Mouse (Mus musculus): ENCODE data around the gene Polr3b. TPM values are rescaled to one million over a fixed set of nuclear protein-coding genes. Genes with fewer than 3 reads are reported as not detected.

Gene Polr3b
- 18.7 and 19.6 TPM in 2 replicates for polyA plus RNA-seq (2016; fragmentation: Nextera tagmentation; extraction: Ambion mirVana)

DNA sequence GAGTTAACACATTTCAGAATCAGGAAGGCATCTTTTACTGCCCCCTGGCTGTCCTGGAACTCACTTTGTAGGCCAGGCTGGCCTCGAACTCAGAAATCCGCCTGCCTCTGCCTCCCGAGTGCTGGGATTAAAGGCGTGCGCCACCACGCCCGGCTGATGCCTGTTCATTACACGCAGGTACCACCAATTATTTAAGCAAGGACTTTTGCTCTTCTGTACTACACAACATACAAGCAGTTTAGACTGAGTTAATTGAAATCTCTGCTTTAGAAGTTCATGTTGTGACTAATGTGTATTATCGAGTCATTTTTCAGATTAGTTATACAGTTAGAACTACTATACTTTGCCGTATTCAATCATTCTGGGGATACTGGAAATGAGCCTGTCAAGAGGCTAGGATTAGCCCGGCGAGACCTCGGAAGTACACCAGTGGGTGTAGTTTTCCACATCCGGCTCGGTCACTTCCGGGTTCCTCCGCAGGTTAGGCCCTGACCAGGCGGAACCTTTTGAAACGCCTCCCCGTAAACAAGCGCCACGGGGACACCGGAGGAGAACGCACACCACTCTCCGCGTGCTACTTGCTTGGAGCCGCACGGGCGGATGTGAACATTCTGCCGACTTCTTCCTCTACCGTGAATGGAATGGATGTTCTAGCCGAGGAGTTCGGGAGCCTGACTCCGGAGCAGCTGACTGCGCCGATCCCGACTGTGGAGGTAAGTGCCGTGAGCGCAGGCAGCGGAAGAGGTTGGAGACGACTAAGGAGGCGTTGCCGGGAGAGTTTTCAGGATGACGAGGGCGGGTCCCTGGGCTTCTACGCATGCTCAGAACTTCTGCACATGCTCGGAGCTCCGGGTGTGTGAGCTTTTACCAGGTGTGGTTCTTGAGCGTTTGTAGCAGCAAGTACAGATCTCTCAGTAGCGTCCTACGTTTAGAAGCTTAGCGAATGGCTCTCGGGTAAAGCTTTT lies at the start of gene Polr3b:
TSS of gene Polr3b (plus strand) at position 467 of the 965 bp plus-strand sequence.
- peak within 1 kb of the TSS; percentile 71 for H3K4me2 ChIP-seq (replicated peaks)
- H3K4me3 ChIP-seq = peak within 1 kb of the TSS; percentile 71

DNA sequence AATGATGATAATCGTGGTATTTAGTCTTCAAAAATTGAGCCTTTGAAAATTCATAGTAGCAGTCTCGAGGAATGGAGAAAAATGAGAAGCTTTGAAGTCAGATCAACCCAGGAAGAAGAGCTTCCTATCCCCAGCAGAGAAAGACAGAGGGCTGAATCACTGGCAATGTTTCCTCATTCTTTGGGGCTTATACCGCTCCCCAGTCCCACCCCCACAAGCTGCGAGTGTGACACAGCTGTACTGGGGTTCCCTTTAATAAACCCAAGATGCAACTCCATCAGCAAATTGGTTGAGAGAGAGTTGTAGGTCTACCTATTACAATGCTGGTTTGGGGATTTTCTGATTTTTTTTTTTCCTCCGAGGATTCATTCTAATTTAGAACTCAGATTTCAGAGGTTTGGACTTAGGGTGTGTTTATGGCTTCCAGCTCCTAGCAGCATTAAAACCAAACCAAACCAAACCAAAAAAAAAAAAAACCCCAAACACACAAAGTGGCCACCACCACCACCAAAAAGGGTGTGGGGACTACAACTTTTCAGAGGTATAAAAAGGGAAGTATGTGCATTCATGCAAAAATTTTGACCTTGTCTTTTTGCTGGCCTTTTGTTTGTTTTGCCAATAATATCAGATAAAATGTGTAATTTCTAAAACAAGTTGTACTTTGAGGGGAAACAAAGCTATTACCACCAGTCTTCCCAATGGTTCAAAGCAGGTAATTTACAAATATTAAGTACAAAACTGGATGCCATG lies 48.2 kb upstream of the Polr3b start:
- Histone ChIP-seq H3K9ac (replicated peaks) (no peak overlapping the region), H3K4me1 (peaks cover 7% of the 10 kb centered on the region), H3K4me2 (replicated peaks) (no peak overlapping the region), H3K36me3 (no peaks in the 10 kb centered on the region), H3K4me3 (no peak overlapping the region), H3K27ac (replicated peaks) (no peak overlapping the region), H3K9me3 (no peaks in the 10 kb centered on the region), H3K27me3 (peaks cover 11% of the 10 kb centered on the region)
- WGBS = 64% methylated on average over 5 of the region's 5 CpGs
- ATAC-seq (ENCODE audit: low FRiP score, low read depth) = no peak

More for the DNA sequence above, at the start of gene Polr3b:
- peak; percentile 96 for ATAC-seq (ENCODE audit: low FRiP score, low read depth)
- H3K9me3 ChIP-seq = no peaks in the 10 kb centered on the region
- 7% methylated on average over 53 of the region's 53 CpGs for WGBS
- no peaks in the 10 kb centered on the region for H3K36me3 ChIP-seq
- peaks cover 9% of the 10 kb centered on the region for H3K4me1 ChIP-seq
- H3K27ac ChIP-seq (replicated peaks) = peak within 1 kb of the TSS; percentile 93
- no peaks in the 10 kb centered on the region for H3K27me3 ChIP-seq
- H3K9ac ChIP-seq (replicated peaks) = peak within 1 kb of the TSS; percentile 62

DNA sequence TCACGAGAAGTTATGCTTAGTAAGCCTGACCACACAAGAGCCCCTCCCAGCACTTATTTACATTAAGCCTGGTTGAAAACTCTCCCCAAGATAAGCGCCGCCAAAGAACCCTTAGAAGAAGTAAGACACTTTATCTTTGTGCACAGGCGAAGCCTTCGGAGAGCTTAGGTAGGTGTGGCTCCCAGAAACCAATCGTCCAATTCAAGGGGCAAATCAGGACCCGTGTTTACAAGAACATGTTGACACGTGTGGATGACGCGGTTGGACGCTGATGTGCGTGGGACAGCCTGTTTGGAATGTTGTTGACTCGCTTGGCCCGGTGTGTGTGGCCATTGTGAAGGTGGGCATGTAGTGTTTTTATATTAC lies 46.1 kb upstream of the Polr3b start:
- WGBS = 2% methylated on average over 14 of the region's 14 CpGs
- no peaks in the 10 kb centered on the region for H3K36me3 ChIP-seq
- peak overlapping the region; percentile 65 for H3K4me3 ChIP-seq
- H3K9ac ChIP-seq (replicated peaks) = peak overlapping the region; percentile 55
- no peak; the same call in 1 of the 2 replicates for ATAC-seq (ENCODE audit: low FRiP score, low read depth)
- peaks cover 16% of the 10 kb centered on the region for H3K27me3 ChIP-seq
- no peaks in the 10 kb centered on the region for H3K9me3 ChIP-seq
- peaks cover 7% of the 10 kb centered on the region for H3K4me1 ChIP-seq
- peak overlapping the region; percentile 97 for H3K4me2 ChIP-seq (replicated peaks)
- no peak overlapping the region for H3K27ac ChIP-seq (replicated peaks)

DNA sequence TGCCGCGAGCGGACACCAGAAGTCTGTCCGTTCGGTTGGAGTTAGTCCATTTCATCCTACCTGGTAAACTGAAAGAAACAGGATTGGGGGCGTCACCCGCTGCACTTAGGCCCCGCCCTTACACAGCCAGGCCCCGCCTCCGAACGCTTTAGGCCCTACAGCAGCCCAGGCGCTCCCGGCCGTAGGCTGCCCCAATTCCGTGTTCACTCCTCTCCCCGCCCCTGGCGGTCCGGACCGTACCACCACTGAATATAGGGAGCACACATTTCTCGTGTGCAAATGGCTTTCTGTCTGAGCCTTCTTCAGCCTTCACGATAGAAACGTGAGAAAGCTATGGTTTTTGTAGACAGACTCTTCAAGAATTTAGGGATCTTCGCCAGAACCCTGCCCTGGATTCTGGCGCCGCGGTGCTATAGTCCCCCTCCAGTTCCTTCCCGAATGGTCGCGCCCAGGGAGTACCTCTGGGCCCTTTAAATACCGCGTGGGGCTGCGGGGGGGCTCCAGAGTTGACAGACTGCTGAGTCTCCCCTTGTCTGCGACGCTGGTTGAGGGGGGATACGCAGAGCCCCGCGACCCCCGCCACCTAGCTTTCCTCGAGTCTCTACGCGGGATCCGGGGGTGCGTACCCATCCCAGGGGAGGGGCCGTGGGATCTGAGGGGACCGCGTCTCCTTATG lies 45.6 kb upstream of the Polr3b start, which contains the start of gene Tcp11l2:
TSS of gene Tcp11l2 (plus strand) at position 232 of the 676 bp plus-strand sequence.
- ATAC-seq (ENCODE audit: low FRiP score, low read depth) = peak; percentile 98
- WGBS = 1% methylated on average over 46 of the region's 46 CpGs
- peak within 1 kb of the TSS; percentile 97 for H3K4me2 ChIP-seq (replicated peaks)
- H3K27ac ChIP-seq (replicated peaks) = peak within 1 kb of the TSS; percentile 67
- H3K36me3 ChIP-seq = no peaks in the 10 kb centered on the region
- H3K9ac ChIP-seq (replicated peaks) = peak within 1 kb of the TSS; percentile 55
- peak within 1 kb of the TSS; percentile 65 for H3K4me3 ChIP-seq
- H3K27me3 ChIP-seq = peaks cover 16% of the 10 kb centered on the region
- H3K9me3 ChIP-seq = no peaks in the 10 kb centered on the region
- H3K4me1 ChIP-seq = peaks cover 7% of the 10 kb centered on the region

DNA sequence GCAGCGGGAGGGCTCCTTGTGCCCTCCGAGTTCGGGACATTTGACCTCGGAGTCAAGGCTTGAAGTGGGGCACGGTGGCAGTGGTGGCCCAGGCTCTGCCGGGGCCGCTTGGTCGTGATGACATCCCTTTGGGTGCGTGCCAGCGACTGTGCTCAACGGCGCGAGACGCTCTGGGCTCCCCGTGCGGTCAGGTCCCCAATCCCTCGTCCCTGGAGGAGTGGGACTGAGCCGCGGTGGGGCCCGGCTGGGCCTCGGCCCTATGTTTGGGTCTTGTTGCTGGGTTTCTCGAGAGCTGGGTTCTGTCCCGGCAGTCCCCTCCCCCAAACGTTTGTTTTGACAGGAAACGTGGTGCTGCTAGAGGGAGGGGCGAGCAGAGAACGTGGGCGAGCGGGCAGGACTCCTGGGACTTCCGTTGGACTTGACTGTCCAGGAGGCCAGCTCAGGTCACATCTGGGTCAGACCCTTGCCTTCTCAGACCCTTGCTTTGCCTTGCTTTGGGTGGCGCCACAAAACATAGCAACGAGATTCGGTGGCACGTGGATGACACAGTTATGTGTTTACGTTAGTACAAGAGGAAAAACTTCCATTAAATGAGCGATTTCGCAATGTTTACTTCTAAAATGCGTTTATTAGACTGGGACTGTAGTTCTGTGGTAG lies 44.9 kb upstream of the Polr3b start:
- no peaks in the 10 kb centered on the region for H3K36me3 ChIP-seq
- H3K27ac ChIP-seq (replicated peaks) = no peak overlapping the region
- ATAC-seq (ENCODE audit: low FRiP score, low read depth) = peak; percentile 67
- H3K4me2 ChIP-seq (replicated peaks) = peak overlapping the region; percentile 97
- H3K4me1 ChIP-seq = peaks cover 7% of the 10 kb centered on the region
- peak overlapping the region; percentile 65 for H3K4me3 ChIP-seq
- no peaks in the 10 kb centered on the region for H3K9me3 ChIP-seq
- peaks cover 16% of the 10 kb centered on the region for H3K27me3 ChIP-seq
- WGBS = 5% methylated on average over 38 of the region's 38 CpGs
- H3K9ac ChIP-seq (replicated peaks) = peak overlapping the region; percentile 55

DNA sequence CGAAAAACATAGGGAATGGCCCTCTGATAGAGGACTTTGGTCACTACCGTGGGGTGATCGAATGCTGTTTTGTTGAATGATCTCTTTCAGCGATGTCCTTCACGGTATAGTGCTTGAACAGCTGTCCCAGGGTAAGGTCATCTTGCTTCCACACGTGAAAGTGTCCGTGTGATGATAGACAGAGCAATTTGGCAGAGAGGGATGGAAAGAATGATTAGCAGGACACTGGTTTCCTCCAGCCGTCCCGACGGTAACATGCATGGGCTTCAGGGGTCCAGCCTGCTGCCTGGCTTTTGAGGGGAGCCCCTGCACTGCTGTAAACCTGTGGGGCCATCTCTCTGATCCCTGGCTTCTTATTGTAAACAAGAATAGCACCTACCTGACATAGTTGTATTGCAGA lies 43.4 kb upstream of the Polr3b start:
- no peak overlapping the region for H3K4me2 ChIP-seq (replicated peaks)
- H3K9ac ChIP-seq (replicated peaks) = no peak overlapping the region
- H3K36me3 ChIP-seq = no peaks in the 10 kb centered on the region
- H3K9me3 ChIP-seq = no peaks in the 10 kb centered on the region
- 86% methylated on average over 10 of the region's 10 CpGs for WGBS
- ATAC-seq (ENCODE audit: low FRiP score, low read depth) = no peak
- H3K27me3 ChIP-seq = peaks cover 16% of the 10 kb centered on the region
- H3K4me1 ChIP-seq = peaks cover 7% of the 10 kb centered on the region
- no peak overlapping the region for H3K27ac ChIP-seq (replicated peaks)
- no peak overlapping the region for H3K4me3 ChIP-seq

DNA sequence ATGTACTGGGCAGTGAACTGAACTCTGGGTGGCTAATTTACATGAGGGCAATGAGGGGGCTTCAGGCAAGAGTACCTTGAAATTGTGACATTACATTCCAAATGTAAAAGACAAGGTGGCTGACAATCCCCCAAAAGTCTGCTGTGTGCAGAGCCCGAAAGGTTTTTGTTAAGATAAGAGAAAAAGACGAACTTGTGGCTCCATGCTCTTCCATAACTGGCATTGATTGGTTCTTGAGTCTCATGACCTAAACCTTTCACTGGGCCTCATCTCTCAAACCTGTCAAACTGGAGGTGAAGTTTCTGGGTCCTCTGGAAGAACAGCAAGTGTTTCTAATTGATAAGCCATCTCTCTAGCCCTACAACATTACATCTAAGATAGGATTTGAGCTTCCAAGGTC lies 42.6 kb upstream of the Polr3b start:
- no peaks in the 10 kb centered on the region for H3K9me3 ChIP-seq
- no peak for ATAC-seq (ENCODE audit: low FRiP score, low read depth)
- H3K36me3 ChIP-seq = no peaks in the 10 kb centered on the region

DNA sequence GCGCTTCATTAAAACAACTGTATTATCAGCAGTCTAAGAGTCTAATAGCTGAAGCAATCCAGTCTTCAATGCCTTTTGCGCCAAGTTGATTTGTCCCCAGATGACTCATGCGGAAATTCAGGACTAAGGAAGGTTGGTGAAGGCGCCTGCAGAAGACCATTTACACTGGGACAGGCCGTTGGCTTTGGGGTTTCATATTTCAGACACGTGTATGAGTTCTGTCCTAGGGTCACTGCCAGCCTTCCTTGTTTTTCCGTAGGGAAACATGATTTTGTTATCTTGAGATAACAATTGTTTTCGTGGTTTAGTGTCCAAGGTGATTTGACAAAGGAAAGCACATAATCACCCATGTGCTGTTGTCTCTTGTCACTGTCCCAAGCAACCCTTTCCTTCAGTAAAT lies 40.9 kb upstream of the Polr3b start:
- no peak overlapping the region for H3K4me2 ChIP-seq (replicated peaks)
- no peak overlapping the region for H3K4me3 ChIP-seq
- no peak overlapping the region for H3K9ac ChIP-seq (replicated peaks)
- no peak overlapping the region for H3K27ac ChIP-seq (replicated peaks)
- H3K36me3 ChIP-seq = no peaks in the 10 kb centered on the region
- H3K4me1 ChIP-seq = peaks cover 4% of the 10 kb centered on the region; the same call in 1 of the 2 replicates
- peaks cover 16% of the 10 kb centered on the region for H3K27me3 ChIP-seq
- ATAC-seq (ENCODE audit: low FRiP score, low read depth) = no peak
- WGBS = 87% methylated on average over 8 of the region's 8 CpGs
- H3K9me3 ChIP-seq = no peaks in the 10 kb centered on the region

More for the DNA sequence above, 42.6 kb upstream of the Polr3b start:
- Histone ChIP-seq H3K4me3 (no peak overlapping the region), H3K27me3 (peaks cover 16% of the 10 kb centered on the region), H3K9ac (replicated peaks) (no peak overlapping the region), H3K4me2 (replicated peaks) (no peak overlapping the region), H3K4me1 (peaks cover 7% of the 10 kb centered on the region), H3K27ac (replicated peaks) (no peak overlapping the region)
- WGBS = 69% methylated on average over 2 of the region's 2 CpGs

DNA sequence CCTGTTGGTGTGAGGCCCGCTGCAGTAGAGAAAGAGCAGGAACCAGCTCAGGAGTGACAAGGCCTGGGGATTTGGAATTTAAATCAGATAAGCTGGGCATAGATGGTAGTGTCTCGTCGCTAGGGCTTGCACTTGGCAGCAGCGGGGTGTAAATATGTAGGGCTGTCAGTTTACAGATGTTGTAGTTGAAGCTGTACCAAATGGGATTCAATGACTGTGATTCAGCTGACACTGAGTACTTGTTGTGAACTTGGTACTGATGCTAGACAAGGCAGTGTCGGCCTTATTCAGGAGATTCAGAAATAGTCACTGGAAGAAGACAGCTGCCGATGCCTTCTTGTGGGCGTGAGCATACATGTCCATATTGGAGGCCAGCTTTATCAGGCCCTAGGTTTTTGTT lies 39.9 kb upstream of the Polr3b start:
- Histone ChIP-seq H3K27me3 (peaks cover 16% of the 10 kb centered on the region), H3K4me2 (replicated peaks) (no peak overlapping the region), H3K27ac (replicated peaks) (no peak overlapping the region), H3K9me3 (no peaks in the 10 kb centered on the region), H3K4me1 (peaks cover 3% of the 10 kb centered on the region; the same call in 1 of the 2 replicates), H3K9ac (replicated peaks) (no peak overlapping the region), H3K36me3 (no peaks in the 10 kb centered on the region), H3K4me3 (no peak overlapping the region)
- WGBS = 82% methylated on average over 7 of the region's 7 CpGs
- ATAC-seq (ENCODE audit: low FRiP score, low read depth) = no peak

DNA sequence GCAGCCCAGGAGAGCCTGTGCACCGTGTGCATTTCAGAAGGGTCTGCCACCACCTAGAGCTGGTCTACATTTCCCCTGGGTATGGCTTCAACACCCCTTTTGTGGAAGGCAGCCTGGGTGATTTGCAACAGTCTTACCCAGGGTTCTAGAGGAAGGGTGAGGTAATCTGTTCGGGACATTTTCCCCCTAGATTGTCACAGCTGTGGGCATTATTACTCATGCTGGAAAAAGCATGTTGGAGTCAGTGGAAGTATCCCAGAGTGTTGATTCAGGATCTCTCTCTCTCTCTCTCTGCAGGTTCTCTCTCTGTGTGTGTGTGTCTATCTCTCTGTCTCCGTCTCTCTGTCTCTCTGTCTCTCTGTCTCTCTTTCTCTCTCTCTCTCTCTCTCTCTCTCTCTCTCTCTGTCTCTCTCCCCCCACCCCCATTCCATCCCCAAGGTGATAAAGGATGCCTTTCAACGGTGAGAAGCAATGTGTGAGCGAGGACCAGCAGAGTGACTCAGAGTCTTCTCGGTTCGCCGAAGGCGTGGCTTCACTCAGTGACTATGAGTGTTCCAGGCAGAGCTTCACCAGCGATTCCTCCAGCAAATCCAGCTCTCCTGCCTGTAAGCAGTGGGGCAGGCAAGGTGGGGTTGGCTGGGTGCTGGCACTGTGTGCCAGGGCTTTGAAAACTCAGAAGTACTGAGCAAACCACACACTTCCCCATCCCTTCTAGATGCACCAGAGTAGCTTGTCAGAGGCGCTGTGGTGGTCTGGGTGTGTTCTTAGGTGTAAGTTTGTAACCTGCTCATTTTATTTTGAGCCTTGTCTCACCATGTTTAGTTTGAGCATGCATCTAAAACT lies 37.4 kb upstream of the Polr3b start:
- H3K4me2 ChIP-seq (replicated peaks) = no peak overlapping the region
- H3K9me3 ChIP-seq = no peaks in the 10 kb centered on the region
- 74% methylated on average over 11 of the region's 11 CpGs for WGBS
- H3K9ac ChIP-seq (replicated peaks) = no peak overlapping the region
- ATAC-seq (ENCODE audit: low FRiP score, low read depth) = no peak
- no peaks in the 10 kb centered on the region for H3K4me1 ChIP-seq
- H3K36me3 ChIP-seq = no peaks in the 10 kb centered on the region
- H3K4me3 ChIP-seq = no peak overlapping the region
- no peak overlapping the region for H3K27ac ChIP-seq (replicated peaks)
- no peaks in the 10 kb centered on the region for H3K27me3 ChIP-seq

DNA sequence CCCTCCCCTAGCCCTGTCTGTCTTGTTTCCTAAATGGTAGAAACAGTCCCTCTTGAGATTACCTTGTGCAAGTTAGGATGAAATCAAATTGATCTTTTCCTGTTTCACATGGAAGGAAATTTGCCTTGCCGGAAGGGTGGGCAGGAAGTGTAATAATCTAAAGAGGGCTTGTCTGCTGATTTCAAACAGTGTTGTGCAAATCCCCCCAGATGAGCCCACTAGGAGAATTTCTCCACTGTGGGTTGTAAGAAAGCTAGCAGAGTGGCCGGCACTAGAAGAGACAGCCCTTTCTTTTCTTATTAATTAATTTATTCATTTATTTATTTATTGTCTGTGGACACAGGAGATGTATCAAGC lies 36.8 kb upstream of the Polr3b start:
- Histone ChIP-seq H3K4me3 (no peak overlapping the region), H3K27ac (replicated peaks) (no peak overlapping the region), H3K9me3 (no peaks in the 10 kb centered on the region), H3K27me3 (no peaks in the 10 kb centered on the region), H3K4me2 (replicated peaks) (no peak overlapping the region), H3K9ac (replicated peaks) (no peak overlapping the region), H3K36me3 (no peaks in the 10 kb centered on the region), H3K4me1 (no peaks in the 10 kb centered on the region)
- WGBS = 83% methylated on average over 2 of the region's 2 CpGs
- ATAC-seq (ENCODE audit: low FRiP score, low read depth) = no peak
